9 mouse cellular contexts compared by ENCODE assay signal in genomic region chr8:111889931-111890910, GRCm38 (mm10). TPM values are rescaled to one million over a fixed set of nuclear protein-coding genes. Genes with fewer than 3 reads are reported as not detected.
DNase-seq lines count a peak whose midpoint lies in the region; ATAC-seq and TF ChIP-seq lines count a peak whose summit lies in the region.
"Had no signal": no experiment of that assay in that cellular context is flagged by ENCODE, and none has a peak within 500 bp of the region (broad histone marks: within the 10 kb centered on the region; RNA-seq: fewer than 3 reads in every experiment).

No protein-coding gene starts in this region.

- TF ChIP-seq POLR2A in cortical plate, adult 2 months (IDR thresholded peaks at IDR 0.05; ENCODE audit: extremely low read depth, insufficient read depth, low read length): no peak

- TF ChIP-seq CTCF in cortical plate, adult 2 months (IDR thresholded peaks at IDR 0.05; ENCODE audit: extremely low read depth, insufficient read depth, low read length): no peak

- H3K27me3 ChIP-seq in lung, embryonic 16.5 days (ENCODE audit: control insufficient read depth, insufficient read depth, low read depth, low read length): peaks cover 22% of the 10 kb centered on the region
- peaks cover 21% of the 10 kb centered on the region for H3K27me3 ChIP-seq in intestine, embryonic 16.5 days (replicated peaks; ENCODE audit: control insufficient read depth, insufficient read depth, low read length)
- peaks cover 18% of the 10 kb centered on the region; the same call in 1 of the 2 replicates for H3K27me3 ChIP-seq in stomach, embryonic 14.5 days (ENCODE audit: control insufficient read depth, insufficient read depth, low read length)

- peak overlapping the region; percentile 81 for H3K27ac ChIP-seq in lung, embryonic 16.5 days (ENCODE audit: low read length)
- no peak overlapping the region for H3K27ac ChIP-seq in cortical plate, adult 2 months (ENCODE audit: insufficient read depth, low read length)
- H3K27ac ChIP-seq in intestine, embryonic 16.5 days (ENCODE audit: low read length): no peak overlapping the region
- H3K27ac ChIP-seq in stomach, embryonic 14.5 days (ENCODE audit: low read length): no peak overlapping the region

- no peaks in the 10 kb centered on the region for H3K9me3 ChIP-seq in lung, embryonic 16.5 days (ENCODE audit: control insufficient read depth, low read length)
- no peaks in the 10 kb centered on the region for H3K9me3 ChIP-seq in intestine, embryonic 16.5 days (ENCODE audit: control insufficient read depth, low read length)
- no peaks in the 10 kb centered on the region for H3K9me3 ChIP-seq in stomach, embryonic 14.5 days (ENCODE audit: control insufficient read depth, low read depth, low read length)

- DNase-seq in lung, postnatal 25 days (ENCODE audit: low spot score): no peak
- DNase-seq in embryo, embryonic 10 days (ENCODE audit: low spot score): no peak
- no peak for DNase-seq in ovary, adult 18-20 months (ENCODE audit: low spot score)
- no peak for DNase-seq in frontal cortex, postnatal 36 days (ENCODE audit: low spot score in 2 of 2)
- DNase-seq: adrenal gland, postnatal 14 days had no signal

- H3K4me2 ChIP-seq in lung, embryonic 16.5 days (ENCODE audit: low read depth, low read length): peak overlapping the region; percentile 56
- peak overlapping the region; percentile 43 for H3K4me2 ChIP-seq in intestine, embryonic 16.5 days (ENCODE audit: low read depth, low read length)
- peak overlapping the region; percentile 39 for H3K4me2 ChIP-seq in stomach, embryonic 14.5 days (replicated peaks; ENCODE audit: low read depth, low read length)

- peak overlapping the region; percentile 48 for H3K9ac ChIP-seq in lung, embryonic 16.5 days (ENCODE audit: low read length)
- no peak overlapping the region for H3K9ac ChIP-seq in intestine, embryonic 16.5 days (ENCODE audit: low read depth, low read length)
- H3K9ac ChIP-seq in stomach, embryonic 14.5 days (replicated peaks; ENCODE audit: low read depth, low read length): no peak overlapping the region

- H3K4me3 ChIP-seq in lung, embryonic 16.5 days (ENCODE audit: low read length): peak overlapping the region; percentile 36
- peak overlapping the region; percentile 32; the same call in 1 of the 2 replicates for H3K4me3 ChIP-seq in cortical plate, adult 2 months (ENCODE audit: insufficient read depth, low read length)
- peak overlapping the region; percentile 24; the same call in 1 of the 2 replicates for H3K4me3 ChIP-seq in intestine, embryonic 16.5 days (ENCODE audit: low read length)
- H3K4me3 ChIP-seq in stomach, embryonic 14.5 days (ENCODE audit: low read depth, low read length): peak overlapping the region; percentile 21

- 11% methylated on average over 86 of the region's 86 CpGs for WGBS in lung, embryonic 16.5 days
- WGBS in intestine, embryonic 16.5 days: 14% methylated on average over 86 of the region's 86 CpGs
- WGBS in stomach, embryonic 14.5 days: 14% methylated on average over 86 of the region's 86 CpGs

- peaks cover 31% of the 10 kb centered on the region for H3K4me1 ChIP-seq in lung, embryonic 16.5 days (replicated peaks; ENCODE audit: control insufficient read depth, insufficient read depth, low read length)
- H3K4me1 ChIP-seq in cortical plate, adult 2 months (ENCODE audit: control insufficient read depth, insufficient read depth, low read length): no peaks in the 10 kb centered on the region
- H3K4me1 ChIP-seq in intestine, embryonic 16.5 days (ENCODE audit: control insufficient read depth, insufficient read depth, low read length): peaks cover 7% of the 10 kb centered on the region
- peaks cover 16% of the 10 kb centered on the region for H3K4me1 ChIP-seq in stomach, embryonic 14.5 days (ENCODE audit: control insufficient read depth, insufficient read depth, low read length)

- no peaks in the 10 kb centered on the region for H3K36me3 ChIP-seq in lung, embryonic 16.5 days (ENCODE audit: control insufficient read depth, insufficient read depth, low read length)
- no peaks in the 10 kb centered on the region for H3K36me3 ChIP-seq in intestine, embryonic 16.5 days (ENCODE audit: control insufficient read depth, insufficient read depth, low read length)
- no peaks in the 10 kb centered on the region for H3K36me3 ChIP-seq in stomach, embryonic 14.5 days (ENCODE audit: control insufficient read depth, insufficient read depth, low read length)

- ATAC-seq in lung, embryonic 16.5 days (ENCODE audit: low read depth): peak; percentile 32
- ATAC-seq in intestine, embryonic 16.5 days: no peak
- no peak for ATAC-seq in stomach, embryonic 14.5 days (ENCODE audit: insufficient number of reproducible peaks, insufficient read depth, low FRiP score, low read depth)

RNA-seq across cellular contexts. Expression of gene Tmem170, which starts 13.7 kb away (rescaled TPM):
- polyA plus RNA-seq in lung, embryonic 16.5 days (2015; fragmentation: Nextera tagmentation; extraction: Ambion mirVana): 10.1 and 10.9 TPM in 2 replicates
- polyA plus RNA-seq in cortical plate, adult 2 months (2012; rRNA removed): 3.3 and 3.4 TPM in 2 replicates
- polyA plus RNA-seq in intestine, embryonic 16.5 days (2015; fragmentation: Nextera tagmentation; extraction: Ambion mirVana): 14.9 and 15.7 TPM in 2 replicates
- 9.7 and 11.8 TPM in 2 replicates for polyA plus RNA-seq in stomach, embryonic 14.5 days (2014; fragmentation: Nextera tagmentation; extraction: Ambion mirVana)

RNA-seq across cellular contexts. Expression of gene Chst5, which starts 20.0 kb away (rescaled TPM):
- 14.2 and 15.4 TPM in 2 replicates for polyA plus RNA-seq in lung, embryonic 16.5 days (2015; fragmentation: Nextera tagmentation; extraction: Ambion mirVana)
- 1.2 and 1.4 TPM in 2 replicates for polyA plus RNA-seq in cortical plate, adult 2 months (2012; rRNA removed)
- 0.97 and 1.4 TPM in 2 replicates for polyA plus RNA-seq in intestine, embryonic 16.5 days (2015; fragmentation: Nextera tagmentation; extraction: Ambion mirVana)
- polyA plus RNA-seq in stomach, embryonic 14.5 days (2014; fragmentation: Nextera tagmentation; extraction: Ambion mirVana): 3.0 and 3.9 TPM in 2 replicates

RNA-seq across cellular contexts. Expression of gene Cfdp1, which starts 36.1 kb away (rescaled TPM):
- 193 and 203 TPM in 2 replicates for polyA plus RNA-seq in lung, embryonic 16.5 days (2015; fragmentation: Nextera tagmentation; extraction: Ambion mirVana)
- 78.9 and 87.7 TPM in 2 replicates for polyA plus RNA-seq in cortical plate, adult 2 months (2012; rRNA removed)
- 156 and 179 TPM in 2 replicates for polyA plus RNA-seq in intestine, embryonic 16.5 days (2015; fragmentation: Nextera tagmentation; extraction: Ambion mirVana)
- 206 and 215 TPM in 2 replicates for polyA plus RNA-seq in stomach, embryonic 14.5 days (2014; fragmentation: Nextera tagmentation; extraction: Ambion mirVana)

RNA-seq across cellular contexts. Expression of gene Tmem231, which starts 43.5 kb away (rescaled TPM):
- polyA plus RNA-seq in lung, embryonic 16.5 days (2015; fragmentation: Nextera tagmentation; extraction: Ambion mirVana): 17.5 and 19.6 TPM in 2 replicates
- 10.6 and 11.8 TPM in 2 replicates for polyA plus RNA-seq in cortical plate, adult 2 months (2012; rRNA removed)
- 8.6 and 8.9 TPM in 2 replicates for polyA plus RNA-seq in intestine, embryonic 16.5 days (2015; fragmentation: Nextera tagmentation; extraction: Ambion mirVana)
- 14.8 and 16.6 TPM in 2 replicates for polyA plus RNA-seq in stomach, embryonic 14.5 days (2014; fragmentation: Nextera tagmentation; extraction: Ambion mirVana)

RNA-seq across cellular contexts. Expression of gene Gabarapl2, which starts 50.3 kb away (rescaled TPM):
- 195 and 218 TPM in 2 replicates for polyA plus RNA-seq in lung, embryonic 16.5 days (2015; fragmentation: Nextera tagmentation; extraction: Ambion mirVana)
- polyA plus RNA-seq in cortical plate, adult 2 months (2012; rRNA removed): 208 and 226 TPM in 2 replicates
- 208 and 212 TPM in 2 replicates for polyA plus RNA-seq in intestine, embryonic 16.5 days (2015; fragmentation: Nextera tagmentation; extraction: Ambion mirVana)
- 187 and 189 TPM in 2 replicates for polyA plus RNA-seq in stomach, embryonic 14.5 days (2014; fragmentation: Nextera tagmentation; extraction: Ambion mirVana)
